10 mouse cellular contexts compared by ENCODE assay signal in the genomic region with DNA sequence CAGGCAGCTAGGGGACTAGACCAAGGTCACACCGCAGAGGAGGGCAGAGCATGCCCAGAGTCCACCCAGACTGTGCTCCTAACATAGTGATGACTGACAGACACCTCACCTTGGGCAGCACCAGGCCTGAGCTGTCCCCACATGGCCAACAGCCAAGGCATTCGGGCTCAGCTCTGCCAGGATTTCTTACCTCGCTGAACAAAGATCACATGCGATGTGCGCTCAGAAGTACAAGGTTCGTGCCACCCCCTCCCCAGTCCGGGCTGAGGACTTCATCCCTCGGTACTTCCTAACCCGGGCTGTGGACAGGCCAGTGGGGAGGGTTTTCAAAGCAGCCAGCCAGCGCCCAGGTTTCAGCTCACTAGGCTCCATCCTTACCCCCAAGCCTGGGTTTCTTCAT. TPM values are rescaled to one million over a fixed set of nuclear protein-coding genes. Genes with fewer than 3 reads are reported as not detected.
A peak's percentile ranks its signal among the peaks of the same experiment; 100 is the strongest.
DNase-seq lines count a peak whose midpoint lies in the region; ATAC-seq and TF ChIP-seq lines count a peak whose summit lies in the region.
"Had no signal": no experiment of that assay in that cellular context is flagged by ENCODE, and none has a peak within 500 bp of the region (broad histone marks: within the 10 kb centered on the region; RNA-seq: fewer than 3 reads in every experiment).

No protein-coding gene starts in this region.

- H3K36me3 ChIP-seq in lung, embryonic 14.5 days (ENCODE audit: insufficient read depth) = no peaks in the 10 kb centered on the region
- no peaks in the 10 kb centered on the region for H3K36me3 ChIP-seq in forebrain, embryonic 13.5 days (ENCODE audit: poor library complexity, severe bottlenecking)
- H3K36me3 ChIP-seq in kidney, embryonic 14.5 days (ENCODE audit: control insufficient read depth, insufficient read depth, low read length) = no peaks in the 10 kb centered on the region
- no peaks in the 10 kb centered on the region for H3K36me3 ChIP-seq in midbrain, embryonic 15.5 days (replicated peaks)

- no peak for ATAC-seq in lung, embryonic 14.5 days (ENCODE audit: insufficient read depth)
- no peak for ATAC-seq in forebrain, embryonic 13.5 days
- no peak for ATAC-seq in kidney, embryonic 14.5 days (ENCODE audit: low FRiP score, low TSS enrichment)
- no peak for ATAC-seq in midbrain, embryonic 15.5 days (replicated peaks)

- H3K4me1 ChIP-seq in lung, embryonic 14.5 days (ENCODE audit: insufficient read depth) = no peaks in the 10 kb centered on the region
- H3K4me1 ChIP-seq in forebrain, embryonic 13.5 days = peaks cover 13% of the 10 kb centered on the region
- peaks cover 18% of the 10 kb centered on the region; the same call in 1 of the 2 replicates for H3K4me1 ChIP-seq in kidney, embryonic 14.5 days (ENCODE audit: control insufficient read depth, insufficient read depth, low read length)
- H3K4me1 ChIP-seq in midbrain, embryonic 15.5 days = peaks cover 11% of the 10 kb centered on the region

- H3K4me3 ChIP-seq in lung, embryonic 14.5 days (ENCODE audit: low read depth, low read length) = peak overlapping the region; percentile 50
- peak overlapping the region; percentile 41; the same call in 1 of the 2 replicates for H3K4me3 ChIP-seq in forebrain, embryonic 13.5 days
- H3K4me3 ChIP-seq in kidney, embryonic 14.5 days (ENCODE audit: low read length) = peak overlapping the region; percentile 58
- H3K4me3 ChIP-seq in midbrain, embryonic 15.5 days = peak overlapping the region; percentile 36; the same call in 1 of the 2 replicates

- WGBS in lung, embryonic 14.5 days = 35% methylated on average over 10 of the region's 10 CpGs
- 20% methylated on average over 10 of the region's 10 CpGs for WGBS in forebrain, embryonic 13.5 days
- 27% methylated on average over 10 of the region's 10 CpGs for WGBS in kidney, embryonic 14.5 days
- 21% methylated on average over 10 of the region's 10 CpGs for WGBS in midbrain, embryonic 15.5 days

- no peak for DNase-seq in lung, embryonic 14.5 days
- no peak for DNase-seq in lung, postnatal 25 days (ENCODE audit: low spot score)
- DNase-seq in thymus, postnatal 10 days (ENCODE audit: low spot score in 2 of 2) = no peak
- no peak for DNase-seq in left cerebral cortex, adult 8-10 months (ENCODE audit: low spot score in 2 of 2)
- DNase-seq in left cerebral cortex, postnatal 14 days (ENCODE audit: low spot score in 2 of 2) = no peak
- DNase-seq: lung, postnatal 36 days; spleen, adult 18-20 months had no signal

- TF ChIP-seq CTCF in lung, embryonic 14.5 days (IDR thresholded peaks at IDR 0.05; ENCODE audit: low read depth) = no peak

- no peaks in the 10 kb centered on the region for H3K9me3 ChIP-seq in lung, embryonic 14.5 days (ENCODE audit: low read depth, low read length)
- no peaks in the 10 kb centered on the region for H3K9me3 ChIP-seq in forebrain, embryonic 13.5 days (replicated peaks)
- no peaks in the 10 kb centered on the region for H3K9me3 ChIP-seq in kidney, embryonic 14.5 days (ENCODE audit: control insufficient read depth, low read length)
- no peaks in the 10 kb centered on the region for H3K9me3 ChIP-seq in midbrain, embryonic 15.5 days

- H3K27ac ChIP-seq in lung, embryonic 14.5 days (ENCODE audit: low read depth) = no peak overlapping the region
- H3K27ac ChIP-seq in forebrain, embryonic 13.5 days = no peak overlapping the region
- no peak overlapping the region for H3K27ac ChIP-seq in kidney, embryonic 14.5 days (ENCODE audit: low read depth, low read length)
- H3K27ac ChIP-seq in midbrain, embryonic 15.5 days = no peak overlapping the region

- H3K27me3 ChIP-seq in lung, embryonic 14.5 days (ENCODE audit: insufficient read depth, low read length) = peaks cover 40% of the 10 kb centered on the region
- peaks cover 54% of the 10 kb centered on the region for H3K27me3 ChIP-seq in forebrain, embryonic 13.5 days
- peaks cover 27% of the 10 kb centered on the region for H3K27me3 ChIP-seq in kidney, embryonic 14.5 days (ENCODE audit: control insufficient read depth, insufficient read depth, low read length)
- peaks cover 39% of the 10 kb centered on the region for H3K27me3 ChIP-seq in midbrain, embryonic 15.5 days (replicated peaks)

- H3K4me2 ChIP-seq in lung, embryonic 14.5 days = peak overlapping the region; percentile 97
- peak overlapping the region; percentile 74 for H3K4me2 ChIP-seq in forebrain, embryonic 13.5 days
- peak overlapping the region; percentile 95 for H3K4me2 ChIP-seq in kidney, embryonic 14.5 days (replicated peaks; ENCODE audit: low read depth, low read length)
- H3K4me2 ChIP-seq in midbrain, embryonic 15.5 days = peak overlapping the region; percentile 68

- intact Hi-C loops in left cerebral cortex, postnatal 14 days (cut with DNase I) = no loop called here

- H3K9ac ChIP-seq in lung, embryonic 14.5 days = no peak overlapping the region
- H3K9ac ChIP-seq in forebrain, embryonic 13.5 days = 0 out of 2 replicates have a peak overlapping the region, but pooled peaks have one; percentile 37
- H3K9ac ChIP-seq in kidney, embryonic 14.5 days (ENCODE audit: low read depth, low read length) = peak overlapping the region; percentile 65
- no peak overlapping the region for H3K9ac ChIP-seq in midbrain, embryonic 15.5 days

RNA-seq across cellular contexts. Expression of gene Trpv4, which starts 0.8 kb away (rescaled TPM):
- 1.0 and 1.6 TPM in 2 replicates for polyA plus RNA-seq in lung, embryonic 14.5 days (2014; fragmentation: Nextera tagmentation; extraction: Ambion mirVana)
- polyA plus RNA-seq in forebrain, embryonic 13.5 days (2015; fragmentation: Nextera tagmentation; extraction: Ambion mirVana) = 0.39 and 0.47 TPM in 2 replicates
- polyA plus RNA-seq in kidney, embryonic 14.5 days (2014; fragmentation: Nextera tagmentation; extraction: Ambion mirVana) = 12.8 and 18.6 TPM in 2 replicates
- polyA plus RNA-seq in midbrain, embryonic 15.5 days (2015; fragmentation: Nextera tagmentation; extraction: Ambion mirVana) = 0.69 and 0.92 TPM in 2 replicates
- total RNA-seq in left cerebral cortex, adult 8-10 months (2022) = 1 to 10 TPM; 1.1 to 2.4 (median 1.5) TPM
- 1 to 10 TPM; 2.0 to 2.2 TPM for total RNA-seq in left cerebral cortex, postnatal 14 days (2021)

RNA-seq across cellular contexts. Expression of gene Gltp, which starts 33.4 kb away (rescaled TPM):
- 71.1 and 74.8 TPM in 2 replicates for polyA plus RNA-seq in lung, embryonic 14.5 days (2014; fragmentation: Nextera tagmentation; extraction: Ambion mirVana)
- 51.7 and 57.1 TPM in 2 replicates for polyA plus RNA-seq in forebrain, embryonic 13.5 days (2015; fragmentation: Nextera tagmentation; extraction: Ambion mirVana)
- 42.6 and 64.5 TPM in 2 replicates for polyA plus RNA-seq in kidney, embryonic 14.5 days (2014; fragmentation: Nextera tagmentation; extraction: Ambion mirVana)
- 34.5 and 39.1 TPM in 2 replicates for polyA plus RNA-seq in midbrain, embryonic 15.5 days (2015; fragmentation: Nextera tagmentation; extraction: Ambion mirVana)
- 10 to 100 TPM; 33.0 to 39.0 (median 35.4) TPM for total RNA-seq in left cerebral cortex, adult 8-10 months (2022)
- total RNA-seq in left cerebral cortex, postnatal 14 days (2021) = 10 to 100 TPM; 32.1 to 39.2 TPM

RNA-seq across cellular contexts. Expression of gene Tchp, which starts 50.1 kb away (rescaled TPM):
- polyA plus RNA-seq in lung, embryonic 14.5 days (2014; fragmentation: Nextera tagmentation; extraction: Ambion mirVana) = 13.1 and 14.8 TPM in 2 replicates
- polyA plus RNA-seq in forebrain, embryonic 13.5 days (2015; fragmentation: Nextera tagmentation; extraction: Ambion mirVana) = 22.6 and 23.8 TPM in 2 replicates
- 10.0 and 18.5 TPM in 2 replicates for polyA plus RNA-seq in kidney, embryonic 14.5 days (2014; fragmentation: Nextera tagmentation; extraction: Ambion mirVana)
- 15.6 and 15.9 TPM in 2 replicates for polyA plus RNA-seq in midbrain, embryonic 15.5 days (2015; fragmentation: Nextera tagmentation; extraction: Ambion mirVana)
- total RNA-seq in left cerebral cortex, adult 8-10 months (2022) = 10 to 100 TPM; 10.7 to 18.7 (median 13.2) TPM
- 10 to 100 TPM; 11.9 to 12.3 TPM for total RNA-seq in left cerebral cortex, postnatal 14 days (2021)

Comparison
In these comparisons a context has a peak if more than half of its experiments do, and no peak if none do; other contexts are left out.
1. H3K9ac ChIP-seq: peak in forebrain, embryonic 13.5 days (single experiment) and kidney, embryonic 14.5 days (single experiment); none in lung, embryonic 14.5 days (single experiment) and midbrain, embryonic 15.5 days (single experiment).
2. Peak in every context shown above with its lines, with median percentiles within 50 percentile points of each other: H3K4me2 ChIP-seq and H3K4me3 ChIP-seq.